Mouse (Mus musculus): Measurements from ENCODE around the gene Tnfrsf14.

GRCm38 (mm10) chr4:154948066-154948939 is 19.9 kb upstream of the Tnfrsf14 start:
- TF ChIP-seq CTCF (IDR thresholded peaks at IDR 0.05; ENCODE audit: low read depth), result no peak
- TF ChIP-seq EP300 (IDR thresholded peaks at IDR 0.05; ENCODE audit: low read depth), result no peak

Data from liver, postnatal 0 days (tissue).